Mouse (Mus musculus) kidney, adult 8-10 months (tissue): Measurements from ENCODE around the gene Dpp3.
A peak's percentile ranks its signal among the peaks of the same experiment; 100 is the strongest.
"Not testable (repeated sequence)": the region's sequence is repeated elsewhere in the genome, so short reads cannot be mapped to it uniquely, and the experiment has no call there.

ENCODE experiments used
- DNase-seq, 2 experiments: peaks; one replicate each; pipeline ENCODE4 v3.0.0; 2022

Dpp3 gene

GRCm38 (mm10) chr19:4891798-4892197 is 36.3 kb downstream of the Dpp3 start:
- no peak for DNase-seq

DNA sequence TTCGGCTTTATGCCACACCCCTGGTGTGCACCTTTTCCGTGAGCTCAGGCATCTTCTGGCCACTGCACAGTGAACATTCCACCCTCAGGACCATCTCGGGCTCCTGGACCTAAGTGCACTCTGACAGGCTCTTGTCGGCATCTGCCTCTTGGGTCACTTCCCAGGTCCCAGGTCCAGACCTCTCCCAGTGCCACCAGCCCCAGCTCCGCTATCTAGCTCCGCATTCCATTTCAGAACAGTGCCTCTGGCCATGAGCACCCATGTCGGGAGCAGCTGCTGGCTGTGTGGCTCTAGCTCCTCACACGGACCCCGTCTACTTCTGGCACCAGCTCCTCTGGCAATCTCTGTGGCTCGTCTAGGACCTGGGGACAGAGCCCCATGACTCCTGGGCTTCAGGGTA is 38.3 kb downstream of the Dpp3 start:
- no peak for DNase-seq

GRCm38 (mm10) chr19:4883961-4884360 is 44.1 kb downstream of the Dpp3 start:
- no peak for DNase-seq

DNA sequence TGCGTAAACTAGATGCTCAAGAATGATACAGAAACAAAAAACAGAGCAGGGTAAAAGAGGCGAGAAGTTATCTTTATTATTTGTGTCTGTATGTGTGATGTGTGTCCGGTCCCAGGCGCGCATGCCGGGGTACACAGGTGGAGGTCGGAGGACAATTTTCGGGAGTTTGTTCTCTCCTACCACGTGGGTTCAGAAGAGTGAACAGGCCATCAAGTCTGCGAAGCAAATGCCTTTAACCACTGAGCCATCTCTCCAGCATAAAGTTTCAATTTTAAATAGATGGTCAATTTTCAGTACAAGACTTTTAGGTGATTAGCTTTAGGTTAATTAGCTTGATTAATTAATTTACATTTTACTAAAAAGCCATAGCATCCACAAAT is 48.8 kb downstream of the Dpp3 start:
- DNase-seq = no peak

DNA sequence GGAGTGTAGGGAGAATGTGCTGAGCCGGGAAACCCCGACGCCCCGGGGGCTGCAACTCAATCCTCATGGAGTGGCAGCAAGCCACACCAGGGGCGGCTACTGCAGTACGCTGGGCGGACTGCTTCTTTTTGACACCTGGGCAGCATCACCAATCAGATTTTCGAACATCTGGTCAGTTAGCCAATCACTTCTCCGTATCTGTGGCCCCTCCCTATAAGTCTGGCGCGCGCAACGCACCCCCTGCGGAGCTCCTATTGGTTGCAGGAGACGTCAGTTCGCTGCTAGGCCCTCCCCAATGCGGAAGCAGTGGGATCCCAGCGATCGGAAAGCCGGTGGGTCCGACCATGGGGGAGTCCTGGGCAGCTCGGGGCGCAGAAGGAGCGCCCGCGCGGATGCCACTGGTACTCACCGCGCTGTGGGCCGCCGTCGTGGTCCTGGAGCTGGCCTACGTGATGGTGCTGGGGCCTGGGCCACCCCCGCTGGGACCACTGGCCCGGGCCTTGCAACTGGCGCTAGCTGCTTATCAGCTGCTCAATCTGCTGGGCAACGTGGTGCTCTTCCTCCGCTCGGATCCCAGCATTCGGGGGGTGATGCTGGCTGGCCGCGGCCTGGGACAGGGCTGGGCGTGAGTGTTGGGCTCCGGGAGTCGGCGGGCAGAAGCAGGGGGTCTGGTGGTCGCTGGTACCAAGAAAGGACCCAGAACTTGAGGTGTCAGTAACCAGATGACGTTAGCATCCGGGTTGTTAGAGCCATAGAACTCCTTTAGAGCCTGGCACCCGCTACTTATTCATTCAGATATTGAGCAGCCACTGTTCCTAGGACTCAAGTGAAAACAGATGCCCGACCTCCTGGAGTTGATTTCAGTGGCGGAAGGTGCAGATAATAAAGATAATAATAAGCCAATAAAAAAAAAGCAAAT is 49.4 kb downstream of the Dpp3 start, which contains the start of gene Zdhhc24:
Gene Zdhhc24 (plus strand): TSS at position 264 of the 919 bp plus-strand sequence.
- DNase-seq = peak; percentile 95

GRCm38 (mm10) chr19:4877785-4878184 is 50.3 kb downstream of the Dpp3 start, which contains the start of gene Actn3:
Gene Actn3 (minus strand): TSS chr19:4877909.
- DNase-seq = peak; percentile 10 to 14

- no peak for DNase-seq
These were observed 51.3 kb downstream of the Dpp3 start for GRCm38 (mm10) chr19:4876755-4877154.

- DNase-seq = no peak
These were observed 51.8 kb downstream of the Dpp3 start for GRCm38 (mm10) chr19:4876241-4876640.

DNA sequence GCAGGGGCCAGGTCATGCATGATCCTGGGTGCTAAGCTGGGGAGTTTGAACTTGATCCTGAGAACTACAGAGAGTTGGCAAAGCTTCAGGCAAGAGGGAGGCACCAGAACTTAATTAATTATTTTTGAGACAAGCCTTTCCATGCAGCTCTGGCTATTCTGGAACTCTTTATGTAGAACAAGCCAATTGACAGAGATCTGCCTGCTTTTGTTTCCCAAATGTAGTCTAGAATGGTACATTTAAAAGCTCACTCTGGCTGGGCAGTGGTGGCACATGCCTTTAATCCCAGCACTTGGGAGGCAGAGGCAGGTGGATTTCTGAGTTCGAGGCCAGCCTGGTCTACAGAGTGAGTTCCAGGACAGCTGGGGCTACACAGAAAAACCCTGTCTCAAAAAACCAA is 53.5 kb downstream of the Dpp3 start:
- DNase-seq = not testable (repeated sequence)

DNA sequence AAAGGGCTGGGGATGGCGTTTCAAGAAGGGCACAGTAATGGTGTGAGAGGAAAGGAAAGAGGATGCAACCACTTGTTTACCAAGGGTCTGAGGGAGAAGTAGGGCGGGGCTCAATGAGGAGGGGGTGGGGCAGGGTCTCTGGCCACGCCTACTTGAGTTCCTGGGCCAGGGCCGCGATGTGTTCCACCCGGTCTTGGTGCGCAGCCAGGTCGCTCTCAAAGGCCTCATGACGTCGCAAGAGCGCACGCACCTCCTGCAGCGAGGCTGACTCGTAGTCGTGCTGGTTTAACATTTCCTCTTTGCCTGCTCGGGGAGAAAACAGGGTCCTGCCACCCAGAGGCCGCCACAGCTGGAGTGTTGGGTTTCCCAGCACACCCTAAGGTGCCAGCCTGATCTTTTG is 62.9 kb downstream of the Dpp3 start:
- DNase-seq = peak in 1 of 2 experiments; percentile 17

- DNase-seq = no peak
These were observed 65.0 kb downstream of the Dpp3 start for GRCm38 (mm10) chr19:4863048-4863447.

DNA sequence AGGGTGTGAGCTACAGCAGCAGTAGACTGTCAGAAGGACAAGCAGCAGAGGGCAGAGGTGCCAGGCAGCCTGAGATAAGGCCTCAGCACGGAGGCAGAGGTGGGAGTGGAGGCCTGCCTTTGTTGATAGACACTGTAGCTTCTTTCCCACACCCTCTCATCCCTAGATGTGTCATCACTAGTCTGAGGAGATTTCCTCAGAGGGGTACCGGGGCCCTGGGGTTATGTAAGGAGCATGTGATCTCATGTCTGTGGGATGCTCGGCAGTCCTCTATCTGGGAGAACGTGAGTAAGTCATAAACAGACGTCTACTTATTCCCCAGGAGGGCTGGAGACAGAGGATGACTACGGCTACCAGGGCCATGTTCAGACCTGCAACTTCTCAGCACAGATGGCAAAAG is 69.0 kb downstream of the Dpp3 start:
- no peak for DNase-seq
